Mouse (Mus musculus): Measurements from ENCODE around the gene Tsen34. TPM values are rescaled to one million over a fixed set of nuclear protein-coding genes. Genes with fewer than 3 reads are reported as not detected.
A peak's percentile ranks its signal among the peaks of the same experiment; 100 is the strongest.

Tsen34 gene
- total RNA-seq (2012; rRNA removed): 16.0 and 17.1 TPM in 2 replicates
- 10 to 100 TPM in 1 of 2 experiments, not detected in 1; 21.7 TPM for polyA plus RNA-seq (2012; ENCODE audit: insufficient read depth in 1 of 2, insufficient read length in 2 of 2, low read depth in 1 of 2, low replicate concordance in 2 of 2, missing spikeins in 1 of 2)

GRCm38 (mm10) chr7:3692382-3692986 lies at the start of gene Tsen34:
Gene Tsen34, plus strand, starts transcription at chr7:3692863.
- H3K9ac ChIP-seq (ENCODE audit: control insufficient read depth, low read depth, low read length, poor library complexity, severe bottlenecking): peak within 1 kb of the TSS; percentile 73
- no peaks in the 10 kb centered on the region for H3K27me3 ChIP-seq (ENCODE audit: control insufficient read depth in 1 of 2, insufficient read depth in 2 of 2, low read length in 2 of 2)
- H3K4me1 ChIP-seq (ENCODE audit: control insufficient read depth in 1 of 2, insufficient read depth in 2 of 2, low read length in 2 of 2): peaks cover 4 to 17% of the 10 kb centered on the region in 2 experiments; a peak in 3 of 4 replicates
- peaks cover 0 to 7% of the 10 kb centered on the region in 2 experiments; a peak in 3 of 4 replicates for H3K36me3 ChIP-seq (ENCODE audit: control insufficient read depth in 1 of 2, insufficient read depth in 2 of 2, low read length in 2 of 2)
- TF ChIP-seq POLR2AphosphoS5 (IDR thresholded peaks at IDR 0.05; ENCODE audit: borderline replicate concordance, low read depth, low read length): no peak
- TF ChIP-seq NELFE (IDR thresholded peaks at IDR 0.05; ENCODE audit: low read depth, low read length): peak; percentile 50; the same call in 1 of the 2 replicates
- TF ChIP-seq POLR2A (IDR thresholded peaks at IDR 0.05; ENCODE audit: control insufficient read depth in 1 of 2, insufficient read depth in 1 of 2, low read depth in 1 of 2, low read length in 2 of 2, poor library complexity in 1 of 2): peak in 1 of 2 experiments; percentile 59; a peak in 1 of 4 replicates
- TF ChIP-seq CHD2 (IDR thresholded peaks at IDR 0.05; ENCODE audit: low read length): no peak
- no peak for TF ChIP-seq BHLHE40 (IDR thresholded peaks at IDR 0.05; ENCODE audit: borderline replicate concordance, low read depth, low read length)
- TF ChIP-seq MYC (IDR thresholded peaks at IDR 0.05; ENCODE audit: low read depth, low read length): 0 out of 2 replicates have a peak, but pooled peaks have one; percentile 7
- TF ChIP-seq HCFC1 (IDR thresholded peaks at IDR 0.05; ENCODE audit: low read depth, low read length): peak; percentile 36; the same call in 1 of the 2 replicates
- TF ChIP-seq POLR2AphosphoS2 (IDR thresholded peaks at IDR 0.05; ENCODE audit: low read length): 0 out of 2 replicates have a peak, but pooled peaks have one; percentile 44
- TF ChIP-seq ZMIZ1 (IDR thresholded peaks at IDR 0.05; ENCODE audit: low read depth, low read length): no peak
- TF ChIP-seq RAD21 (IDR thresholded peaks at IDR 0.05; ENCODE audit: low read depth, low read length): no peak
- 0 out of 6 replicates have a peak, but pooled peaks of 1 of the 3 experiments have one; percentile 7 for TF ChIP-seq CTCF (IDR thresholded peaks at IDR 0.05 in 2 of 3, conservative IDR thresholded peaks at IDR 0.05 in 1 of 3; ENCODE audit: control insufficient read depth in 1 of 3, insufficient read depth in 1 of 3, low read depth in 2 of 3, low read length in 3 of 3, poor library complexity in 1 of 3, severe bottlenecking in 1 of 3)
- no peak for TF ChIP-seq UBTF (IDR thresholded peaks at IDR 0.05; ENCODE audit: borderline replicate concordance, insufficient read depth, low read depth, low read length)
- no peak for TF ChIP-seq ZKSCAN1 (IDR thresholded peaks at IDR 0.05; ENCODE audit: low read depth, low read length)
- TF ChIP-seq MXI1 (IDR thresholded peaks at IDR 0.05; ENCODE audit: low read depth, low read length): peak; percentile 50
- no peak for TF ChIP-seq USF1 (IDR thresholded peaks at IDR 0.05; ENCODE audit: low read depth, low read length)
- no peak for TF ChIP-seq GATA1 (IDR thresholded peaks at IDR 0.05; ENCODE audit: low read depth, low read length)
- TF ChIP-seq E2F4 (IDR thresholded peaks at IDR 0.05; ENCODE audit: borderline replicate concordance, low read depth, low read length): no peak
- H3K79me2 ChIP-seq (ENCODE audit: control insufficient read depth, insufficient read depth, low read length, poor library complexity): peaks cover 7% of the 10 kb centered on the region; the same call in 1 of the 2 replicates
- H3K4me3 ChIP-seq (ENCODE audit: control insufficient read depth in 1 of 2, insufficient read depth in 1 of 2, low read depth in 2 of 2, low read length in 2 of 2): peak within 1 kb of the TSS; percentile 73 to 79
- DNase-seq (ENCODE audit: low read depth, low spot score): peak; percentile 68
- peak within 1 kb of the TSS; percentile 92 for H3K27ac ChIP-seq (ENCODE audit: control insufficient read depth, low read depth, low read length)
- H3K9me3 ChIP-seq (replicated peaks; ENCODE audit: insufficient read depth, low read length): no peaks in the 10 kb centered on the region

DNA sequence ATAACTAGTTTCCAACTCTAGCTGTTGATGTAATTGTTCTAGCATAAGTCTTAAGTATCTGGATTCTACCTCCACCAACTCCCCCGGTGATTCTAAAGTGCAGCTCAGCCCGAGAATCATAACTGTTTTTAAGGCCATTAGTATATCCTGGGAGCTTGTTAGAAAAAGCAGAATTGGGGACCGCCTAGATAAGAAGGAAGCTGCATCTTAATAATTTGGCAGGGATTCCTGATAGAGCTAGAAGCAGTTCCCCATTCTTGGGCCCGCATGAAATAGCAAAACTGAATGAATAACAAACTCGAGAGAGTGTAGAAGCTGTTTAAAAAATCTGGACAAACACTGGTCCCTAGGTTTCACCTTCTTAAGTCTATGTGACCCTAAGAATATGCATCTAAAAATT lies 49.3 kb upstream of the Tsen34 start:
- TF ChIP-seq MEF2A (IDR thresholded peaks at IDR 0.05; ENCODE audit: extremely low read depth, insufficient replicate concordance, low read depth, low read length, poor library complexity, severe bottlenecking) (no peak), CTCF (IDR thresholded peaks at IDR 0.05 in 2 of 3, conservative IDR thresholded peaks at IDR 0.05 in 1 of 3; ENCODE audit: control insufficient read depth in 1 of 3, insufficient read depth in 1 of 3, low read depth in 2 of 3, low read length in 3 of 3, poor library complexity in 1 of 3, severe bottlenecking in 1 of 3) (no peak), RCOR1 (IDR thresholded peaks at IDR 0.05; ENCODE audit: low read depth, low read length) (peak; percentile 96), SIN3A (IDR thresholded peaks at IDR 0.05; ENCODE audit: low read length) (peak; percentile 63), ETS1 (IDR thresholded peaks at IDR 0.05; ENCODE audit: low read depth, low read length) (peak; percentile 51), POLR2A (IDR thresholded peaks at IDR 0.05; ENCODE audit: control insufficient read depth in 1 of 2, insufficient read depth in 1 of 2, low read depth in 1 of 2, low read length in 2 of 2, poor library complexity in 1 of 2) (no peak; a peak in 1 of 4 replicates), MAX (IDR thresholded peaks at IDR 0.05; ENCODE audit: low read length) (no peak), KAT2A (conservative IDR thresholded peaks at IDR 0.05; ENCODE audit: low read depth, low read length) (no peak), ZNF384 (IDR thresholded peaks at IDR 0.05; ENCODE audit: low read depth, low read length) (no peak), EP300 (IDR thresholded peaks at IDR 0.05; ENCODE audit: low read depth in 1 of 2, low read length in 2 of 2) (peak; percentile 48 to 62; a peak in 2 of 4 replicates), GATA1 (IDR thresholded peaks at IDR 0.05; ENCODE audit: low read depth, low read length) (peak; percentile 80)
- Histone ChIP-seq H3K4me3 (ENCODE audit: control insufficient read depth in 1 of 2, insufficient read depth in 1 of 2, low read depth in 2 of 2, low read length in 2 of 2) (no peak overlapping the region; a peak in 1 of 4 replicates), H3K27ac (ENCODE audit: control insufficient read depth, low read depth, low read length) (peak overlapping the region; percentile 46), H3K27me3 (ENCODE audit: control insufficient read depth in 1 of 2, insufficient read depth in 2 of 2, low read length in 2 of 2) (no peaks in the 10 kb centered on the region), H3K36me3 (ENCODE audit: control insufficient read depth in 1 of 2, insufficient read depth in 2 of 2, low read length in 2 of 2) (peaks cover 2 to 29% of the 10 kb centered on the region in 2 experiments), H3K9ac (ENCODE audit: control insufficient read depth, low read depth, low read length, poor library complexity, severe bottlenecking) (peak overlapping the region; percentile 28; the same call in 1 of the 2 replicates), H3K4me1 (ENCODE audit: control insufficient read depth in 1 of 2, insufficient read depth in 2 of 2, low read length in 2 of 2) (peaks cover 3 to 33% of the 10 kb centered on the region in 2 experiments), H3K79me2 (ENCODE audit: control insufficient read depth, insufficient read depth, low read length, poor library complexity) (peaks cover 32% of the 10 kb centered on the region), H3K9me3 (replicated peaks; ENCODE audit: insufficient read depth, low read length) (no peaks in the 10 kb centered on the region)
- peak; percentile 89 for DNase-seq (ENCODE audit: low read depth, low spot score)

Measured in MEL (cell line).